Mouse (Mus musculus) frontal cortex, postnatal 25 days (tissue): ENCODE results near the gene Fcer1g.
A peak's percentile ranks its signal among the peaks of the same experiment; 100 is the strongest.
"Not testable (repeated sequence)": the region's sequence is repeated elsewhere in the genome, so short reads cannot be mapped to it uniquely, and the experiment has no call there.

Source experiments
- DNase-seq, 2 experiments: peaks; one replicate each; pipeline ENCODE4 v3.0.0; 2022; ENCODE audit warnings: low spot score in 2 of 2

The Fcer1g gene

DNA sequence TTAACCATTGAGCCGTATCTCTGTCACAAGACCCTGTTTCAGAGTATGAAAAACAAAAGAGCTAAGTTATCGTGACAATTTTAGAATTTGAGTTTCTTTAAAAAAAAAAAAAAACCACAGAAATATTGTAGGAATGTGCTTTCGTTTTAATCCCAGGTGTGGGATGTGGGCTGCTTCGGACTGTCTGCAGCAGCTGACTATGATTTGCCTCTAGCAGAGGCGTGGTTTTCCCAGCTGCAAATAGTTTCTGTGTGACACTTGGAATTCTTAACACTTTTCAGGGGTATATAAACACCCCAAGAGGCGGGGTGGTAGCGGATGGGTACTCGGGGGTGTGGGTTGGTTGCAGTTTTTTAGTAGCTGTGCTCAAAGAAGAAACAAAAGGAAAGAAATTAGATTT, 11.2 kb upstream of the Fcer1g start:
- DNase-seq, result no peak

DNA sequence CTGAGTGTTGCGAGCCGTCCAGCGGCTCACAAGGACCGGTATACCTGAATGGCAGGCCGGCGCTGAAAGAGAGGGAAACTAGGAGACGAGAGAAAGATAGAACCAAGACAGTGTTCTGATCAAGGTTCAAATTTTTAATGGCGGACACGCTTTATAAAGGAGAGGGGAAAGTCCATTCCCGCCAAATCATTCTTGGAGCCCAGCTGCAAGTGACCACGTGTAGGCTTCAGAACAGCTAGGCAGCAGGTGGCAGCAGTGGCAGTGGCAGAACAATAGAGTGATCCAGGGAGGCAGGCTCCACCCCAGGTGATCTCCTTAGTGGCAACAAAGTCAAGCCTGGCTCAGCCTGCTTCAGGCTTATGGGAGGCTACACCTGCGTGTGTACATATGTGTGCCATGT, 7.8 kb upstream of the Fcer1g start:
- DNase-seq, result not testable (repeated sequence)

DNA sequence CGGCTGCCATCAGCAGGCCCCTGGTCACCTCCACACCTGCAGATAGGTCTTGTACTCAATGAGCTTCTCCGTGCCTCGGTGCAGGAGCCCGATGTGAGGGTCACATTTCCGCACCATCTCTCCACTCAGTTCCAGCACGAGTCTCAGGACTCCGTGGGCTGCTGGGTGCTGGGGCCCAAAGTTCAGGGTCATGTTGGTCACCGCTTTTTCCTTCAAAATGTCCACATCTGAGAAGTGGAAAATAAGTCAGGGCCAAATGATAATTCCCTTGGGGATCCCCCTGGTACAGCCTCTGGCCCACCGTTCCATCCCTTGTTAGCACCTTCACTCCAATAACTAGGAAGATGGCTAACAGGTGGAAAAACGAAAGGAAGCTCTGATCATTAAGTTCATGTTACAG, 6.7 kb upstream of the Fcer1g start:
- no peak for DNase-seq

DNA sequence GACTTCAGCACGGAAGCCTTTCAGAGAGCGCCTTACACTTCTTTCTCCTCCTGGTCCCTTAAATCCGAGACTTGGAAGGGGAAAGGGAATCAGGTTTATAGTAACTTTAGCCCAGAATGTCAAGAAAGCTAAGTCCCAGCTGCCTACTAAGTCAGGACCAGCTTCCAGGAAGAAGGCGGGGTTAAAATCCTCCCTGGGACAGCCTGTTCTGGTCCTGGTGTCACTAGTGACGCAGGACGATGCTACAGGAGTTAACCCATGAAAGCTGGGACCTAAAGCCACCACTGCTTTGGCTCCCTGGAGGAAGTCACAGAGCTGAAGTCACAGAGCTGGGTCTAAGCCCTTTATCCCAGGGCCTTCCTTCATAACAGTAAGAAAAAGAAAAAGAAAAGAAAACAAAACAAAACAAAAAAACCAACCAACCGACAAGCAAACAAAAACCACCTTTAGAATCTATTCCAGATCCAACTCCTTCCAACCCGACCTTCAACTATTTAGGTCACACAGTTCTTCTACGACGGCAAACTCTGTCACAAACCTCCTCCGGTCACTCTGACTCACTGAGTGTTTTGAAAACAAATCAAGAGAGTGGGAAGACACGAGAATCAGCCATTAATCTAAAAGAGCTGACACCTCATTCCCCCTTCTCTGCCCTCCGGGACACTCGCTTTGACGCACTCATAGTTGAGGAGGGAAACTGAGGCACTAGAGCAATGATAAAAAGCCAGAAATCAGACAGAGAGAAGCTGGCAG, 6.0 kb upstream of the Fcer1g start:
- no peak for DNase-seq

DNA sequence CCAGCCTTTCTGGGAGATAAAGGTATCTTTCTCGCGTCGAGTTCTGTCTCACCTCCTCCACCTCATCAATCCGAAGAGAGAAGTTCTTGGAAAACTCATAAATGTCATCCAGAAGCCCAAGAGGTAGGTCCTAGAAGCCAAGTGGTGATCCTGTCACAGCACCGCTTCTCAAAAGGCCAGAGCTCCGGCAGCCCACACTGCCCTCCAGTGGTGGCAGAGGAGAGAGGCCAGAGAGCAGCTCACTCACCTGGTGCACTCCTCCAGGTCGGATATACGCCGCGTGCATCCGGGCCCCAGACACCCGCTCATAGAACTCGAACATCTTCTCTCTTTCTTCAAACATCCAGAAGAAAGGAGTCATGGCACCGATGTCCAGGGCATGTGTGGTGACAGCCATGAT, 4.3 kb upstream of the Fcer1g start:
- DNase-seq, result no peak

DNA sequence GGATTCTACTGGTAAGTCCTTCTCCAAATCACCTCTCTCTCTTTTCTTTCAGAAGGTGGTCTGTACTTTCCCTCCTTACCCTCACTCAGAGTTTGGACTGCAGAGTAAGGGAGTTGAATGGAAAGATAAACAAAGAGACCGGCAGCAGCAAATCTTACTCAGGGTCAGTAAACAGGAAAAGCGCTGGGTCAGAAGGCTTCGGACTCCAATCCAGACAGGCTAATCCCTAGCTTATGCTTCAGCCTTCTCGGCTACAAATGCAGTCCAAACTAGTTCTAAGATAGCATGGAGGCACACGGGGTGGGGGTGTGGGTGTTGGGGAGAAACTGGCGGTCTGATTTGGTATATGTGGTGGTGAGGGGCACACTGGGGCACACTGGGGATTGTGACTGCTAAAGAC, 3.3 kb upstream of the Fcer1g start:
- no peak for DNase-seq

DNA sequence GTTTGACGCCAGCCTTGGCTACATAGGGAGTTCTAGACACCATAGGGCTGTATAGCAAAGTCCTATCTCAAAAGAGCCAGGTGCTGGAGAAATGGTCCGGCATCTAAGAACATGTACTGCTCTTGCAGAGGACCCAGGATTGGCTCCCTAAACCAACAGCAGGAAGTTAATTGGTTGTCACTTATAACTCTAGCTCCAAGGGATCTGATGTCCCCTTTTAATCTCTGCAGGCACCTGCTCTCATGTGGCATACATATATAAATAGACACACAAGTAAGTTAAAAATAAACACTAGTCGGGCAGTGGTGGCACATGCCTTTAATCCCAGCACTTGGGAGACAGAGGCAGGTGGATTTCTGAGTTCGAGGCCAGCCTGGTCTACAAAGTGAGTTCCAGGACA, 1.6 kb upstream of the Fcer1g start:
- DNase-seq, result no peak

DNA sequence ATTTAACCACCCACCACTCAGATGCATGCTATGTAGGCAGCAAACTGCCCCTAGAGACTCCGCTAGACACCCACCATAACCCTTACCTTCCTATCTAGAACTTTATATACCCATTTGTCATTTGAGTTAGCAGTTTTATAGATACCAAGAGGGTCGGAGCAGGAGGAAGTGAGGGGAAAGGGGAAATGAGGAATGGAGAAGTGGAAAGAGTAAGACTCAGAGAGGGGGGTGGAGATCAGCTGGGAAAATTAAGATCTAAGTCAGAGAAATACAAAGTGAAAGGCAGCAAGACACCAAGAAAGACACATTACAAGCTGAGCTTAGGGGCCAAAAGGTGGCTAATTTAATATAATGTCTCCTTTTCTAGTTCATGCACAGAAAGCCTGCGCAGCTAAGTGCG, 373 bp upstream of the Fcer1g start:
- DNase-seq, result no peak

DNA sequence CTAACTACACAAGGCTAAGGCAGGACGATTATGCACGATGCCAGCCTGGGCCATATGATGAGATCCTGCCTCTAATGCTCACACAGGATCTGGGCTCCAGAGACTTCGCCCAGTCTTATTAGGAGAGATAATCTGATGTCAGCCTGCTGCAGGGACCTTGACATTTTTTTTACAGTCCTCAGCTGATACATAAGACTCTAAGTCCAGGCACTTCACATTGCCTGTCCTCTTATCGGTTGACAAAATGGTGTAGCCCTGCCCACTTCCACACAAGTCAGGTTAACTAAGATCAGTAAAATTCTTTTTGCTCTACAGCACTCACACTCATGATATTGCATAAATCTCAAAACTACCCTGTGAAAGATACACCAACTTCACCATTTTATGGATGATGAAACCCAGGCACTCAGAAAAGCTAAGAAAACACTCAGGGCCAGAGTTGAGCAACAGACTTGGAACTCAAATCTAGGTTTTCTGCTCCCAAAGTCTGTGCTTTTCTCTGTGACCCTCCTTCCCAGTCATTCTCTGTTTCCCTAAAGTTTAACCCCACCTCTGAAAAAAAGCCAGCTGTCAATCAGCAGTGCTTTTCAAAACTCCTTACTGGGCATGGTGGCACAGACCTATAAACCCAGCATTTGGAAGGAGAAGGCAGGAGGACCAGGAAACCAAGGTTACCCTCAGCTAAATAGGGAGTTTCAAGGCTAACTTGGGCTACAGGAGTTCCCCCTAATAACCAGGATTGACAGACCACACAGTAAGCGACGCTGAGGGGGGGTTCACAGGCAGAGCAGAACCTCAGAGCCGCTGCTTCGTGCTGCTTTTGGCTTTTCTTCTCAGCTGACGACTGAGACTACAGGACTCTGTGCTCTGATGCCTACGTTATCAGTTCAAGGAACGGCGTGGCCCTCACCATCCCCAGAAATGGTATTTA, 1.1 kb downstream of the Fcer1g start:
- DNase-seq, result no peak

DNA sequence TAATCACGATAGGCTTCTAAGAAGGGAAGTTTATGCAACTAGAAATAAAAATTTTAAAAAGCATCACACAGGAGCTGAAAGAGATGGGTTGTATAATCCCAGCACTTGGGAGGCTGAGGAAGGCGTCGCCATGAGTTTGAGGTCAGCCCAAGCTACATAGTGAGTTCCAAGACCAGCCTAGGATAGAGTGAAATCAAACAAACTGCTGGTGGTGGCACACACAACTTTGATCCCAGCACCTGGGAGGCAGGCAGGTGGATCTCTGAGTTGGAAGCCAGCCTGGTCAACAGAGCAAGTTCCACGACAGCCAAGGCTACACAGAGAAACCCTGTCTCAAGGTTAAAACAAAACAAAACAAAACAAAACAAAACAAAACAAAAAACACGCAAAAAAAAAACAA, 1.8 kb downstream of the Fcer1g start:
- no peak for DNase-seq

DNA sequence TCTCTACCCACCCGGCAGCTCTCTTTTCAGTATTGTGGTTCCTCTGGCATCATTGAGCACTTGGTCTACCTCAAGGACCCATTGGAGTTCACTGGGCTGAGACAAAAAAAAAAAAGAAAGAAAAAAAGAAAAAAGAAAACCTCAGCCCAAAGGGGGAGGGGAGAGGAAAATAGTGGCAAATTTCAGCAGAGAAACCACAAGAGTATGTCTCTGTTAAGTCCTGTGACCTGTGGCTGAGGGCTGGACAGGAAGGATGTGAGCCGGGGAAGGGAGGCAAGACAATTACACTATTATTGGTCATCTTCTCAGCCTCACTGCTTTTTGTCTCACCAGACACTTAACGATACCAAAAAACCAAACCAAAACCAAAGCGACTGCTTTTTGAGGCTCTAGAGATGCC, 2.3 kb downstream of the Fcer1g start:
- no peak for DNase-seq

DNA sequence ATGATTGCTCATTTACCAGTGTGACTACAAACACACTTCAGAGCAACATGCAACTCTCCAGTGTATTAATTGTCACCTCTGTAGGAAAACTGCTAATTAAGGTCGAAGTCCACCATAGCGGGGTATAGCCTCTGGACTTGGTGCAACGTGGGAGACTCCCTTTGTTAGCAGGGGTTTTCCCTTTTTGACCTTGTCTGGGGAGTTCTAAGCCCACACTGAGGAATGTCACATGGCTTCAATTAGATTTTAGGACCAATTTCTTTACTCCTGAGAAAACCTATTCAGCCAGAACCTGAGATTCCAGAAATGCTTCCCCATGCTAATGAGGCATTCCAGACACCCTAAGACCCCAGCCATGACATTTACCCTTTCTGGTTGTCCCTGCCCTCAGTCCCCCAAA, 4.0 kb downstream of the Fcer1g start:
- no peak for DNase-seq

DNA sequence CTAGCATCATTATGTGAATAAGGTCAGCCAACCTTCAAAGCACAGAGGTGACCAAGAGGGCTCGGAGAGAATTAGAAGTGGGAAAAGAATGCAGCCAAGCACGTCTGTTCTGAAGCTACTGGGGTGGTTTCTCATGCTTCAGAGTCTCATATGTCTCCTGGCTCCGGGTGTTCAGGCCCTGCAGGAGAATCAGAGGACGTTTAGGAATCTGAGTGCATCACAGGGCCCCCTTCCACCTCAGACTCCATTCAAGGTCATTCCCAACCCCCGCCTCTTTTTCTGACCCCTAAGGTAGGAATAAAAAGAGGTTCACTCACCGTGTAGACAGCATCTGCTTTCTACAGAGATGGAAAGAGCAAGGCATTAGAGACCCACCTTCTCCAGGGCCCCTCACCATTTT, 4.4 kb downstream of the Fcer1g start:
- no peak for DNase-seq

DNA sequence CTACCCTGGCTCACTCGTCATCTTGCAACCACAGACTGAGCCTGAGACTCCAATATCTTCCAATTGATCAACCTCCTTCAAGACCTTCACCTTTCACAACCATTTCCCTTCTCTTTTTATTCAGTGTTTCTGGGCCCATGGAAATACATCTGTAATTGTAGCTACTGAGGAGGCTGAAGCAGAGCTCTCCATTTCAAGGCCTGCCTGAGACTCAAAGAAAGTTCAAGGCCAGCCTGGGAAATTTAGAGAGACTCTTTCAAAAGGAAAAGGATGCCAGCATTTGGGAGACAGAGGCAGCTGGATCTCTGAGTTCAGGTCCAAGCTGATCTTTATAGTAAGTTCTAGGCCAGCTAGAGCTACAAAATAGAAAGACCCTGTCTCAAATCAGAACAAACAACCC, 6.3 kb downstream of the Fcer1g start:
- no peak for DNase-seq

DNA sequence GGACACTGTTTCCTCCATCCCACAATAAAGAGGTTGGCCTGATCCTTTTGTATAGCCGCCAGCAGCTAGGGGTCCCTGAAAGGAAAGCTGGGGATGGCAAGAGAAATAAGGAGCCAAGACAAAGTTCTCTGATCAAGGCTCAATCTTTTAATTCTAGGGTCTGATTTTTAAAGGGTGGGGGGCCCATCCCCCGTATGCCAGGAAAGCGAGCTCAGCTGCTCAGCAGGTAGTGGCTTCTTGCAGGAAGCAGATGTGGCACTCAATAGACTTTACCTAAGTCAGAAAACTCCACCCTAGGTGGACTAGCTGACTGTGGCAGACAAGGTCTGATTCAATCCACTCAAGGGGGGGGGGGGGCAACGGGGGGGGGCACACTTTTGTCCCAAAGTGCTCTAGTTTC, 7.4 kb downstream of the Fcer1g start:
- no peak for DNase-seq

DNA sequence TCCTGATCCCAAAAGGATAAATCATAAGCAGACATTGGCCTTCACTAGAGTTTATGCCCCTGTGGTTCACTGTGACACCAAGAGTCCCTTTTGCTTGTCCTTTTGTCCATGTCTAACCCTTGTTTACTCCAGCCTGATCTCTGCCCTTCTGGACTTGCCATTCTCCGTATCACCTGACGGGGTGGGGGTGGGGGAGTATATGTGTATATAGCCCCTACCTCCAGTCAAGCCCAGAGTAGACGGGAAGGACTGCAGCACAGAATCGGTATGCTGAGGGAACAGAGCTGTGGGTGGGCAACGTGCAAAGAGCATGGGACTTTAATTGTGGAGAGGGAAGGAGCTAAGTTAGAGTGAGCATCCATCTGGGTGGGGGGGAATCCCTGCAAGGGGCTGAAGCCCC, 9.3 kb downstream of the Fcer1g start, which contains the start of gene Apoa2:
Gene Apoa2, plus strand, starts transcription at position 198 of the 400 bp plus-strand sequence.
- DNase-seq, result no peak

DNA sequence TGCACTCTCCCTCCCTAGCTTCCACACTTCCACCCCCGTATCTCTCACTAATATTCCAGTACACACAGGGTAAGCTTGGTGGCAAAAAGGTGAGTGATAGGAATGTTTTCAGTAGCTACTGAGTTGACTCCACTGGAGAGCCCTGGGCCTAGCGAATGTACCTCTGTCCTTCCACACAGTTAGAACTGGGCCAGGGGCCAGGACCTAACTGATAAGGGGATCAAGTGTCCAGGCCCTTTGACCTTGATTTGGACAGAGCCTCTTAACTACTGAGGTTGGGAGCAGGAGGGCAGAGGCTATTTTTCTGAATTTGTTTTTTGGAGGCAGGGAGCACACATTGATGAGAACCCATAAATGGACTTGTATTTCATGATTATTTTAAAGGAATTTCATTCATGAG, 10.4 kb downstream of the Fcer1g start:
- DNase-seq, result no peak

DNA sequence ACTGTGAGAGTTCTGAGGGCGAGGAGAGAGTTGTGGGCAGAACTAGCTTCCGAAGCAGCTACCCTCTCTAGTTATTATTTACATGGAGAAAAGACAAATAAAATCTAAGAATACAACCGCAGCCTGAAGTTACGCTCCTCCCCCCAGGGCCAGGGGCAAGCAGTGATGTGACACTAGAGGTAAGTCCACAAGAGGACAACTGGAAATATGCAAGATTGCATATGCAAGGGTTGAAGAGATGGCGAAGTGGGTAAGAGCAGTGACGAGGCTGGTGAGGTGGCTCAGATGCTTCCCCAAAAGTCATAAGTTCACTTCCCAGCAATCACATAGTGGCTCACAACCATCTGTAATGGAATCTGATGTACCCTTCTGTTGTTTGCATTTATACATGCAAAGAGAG, 11.0 kb downstream of the Fcer1g start:
- DNase-seq, result no peak

DNA sequence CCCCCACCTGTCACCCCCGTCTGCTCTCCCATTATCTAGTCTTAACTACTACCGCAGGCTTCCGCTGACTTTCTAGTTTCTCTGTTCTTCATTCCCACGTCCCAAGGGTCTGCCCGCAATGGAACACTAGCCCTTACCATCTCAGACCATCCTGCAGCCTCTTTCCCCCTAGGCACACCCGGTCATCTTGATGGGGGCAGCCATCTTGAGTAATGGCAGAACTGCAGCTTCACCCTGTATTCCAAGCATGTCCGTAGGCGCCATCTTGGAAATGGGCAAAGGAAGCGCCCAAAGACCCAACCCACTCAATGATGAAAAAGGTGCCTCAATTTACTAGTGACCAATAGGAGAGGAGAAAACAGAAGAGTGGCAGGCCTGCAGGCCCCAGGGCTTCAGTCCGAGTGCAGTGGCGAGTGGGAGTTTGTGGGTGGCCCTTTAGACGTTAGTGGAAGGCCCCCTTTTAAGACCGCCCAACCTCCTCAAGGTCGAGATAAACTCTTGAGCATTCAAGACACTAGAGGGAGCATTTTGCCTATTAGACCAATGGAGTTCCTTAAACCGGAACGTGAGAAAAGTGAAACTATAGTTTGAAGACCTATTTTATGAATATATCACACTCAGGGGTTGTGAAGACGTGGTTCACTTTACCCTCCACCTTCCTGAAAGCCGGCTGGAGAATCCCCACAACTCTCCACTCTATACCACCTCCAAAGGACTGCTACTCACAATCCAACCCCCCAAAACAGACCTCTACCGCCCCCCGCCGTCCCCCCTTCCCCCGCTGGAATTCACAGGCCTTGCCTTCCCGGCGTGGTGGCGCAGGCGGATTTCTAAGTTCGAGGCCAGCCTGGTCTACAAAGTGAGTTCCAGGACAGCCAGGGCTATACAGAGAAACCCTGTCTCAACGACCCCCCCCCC, 11.7 kb downstream of the Fcer1g start, which contains the start of gene Tomm40l:
Gene Tomm40l, minus strand, starts transcription at position 277 of the 918 bp plus-strand sequence.
- DNase-seq, result peak; percentile 77 to 90

DNA sequence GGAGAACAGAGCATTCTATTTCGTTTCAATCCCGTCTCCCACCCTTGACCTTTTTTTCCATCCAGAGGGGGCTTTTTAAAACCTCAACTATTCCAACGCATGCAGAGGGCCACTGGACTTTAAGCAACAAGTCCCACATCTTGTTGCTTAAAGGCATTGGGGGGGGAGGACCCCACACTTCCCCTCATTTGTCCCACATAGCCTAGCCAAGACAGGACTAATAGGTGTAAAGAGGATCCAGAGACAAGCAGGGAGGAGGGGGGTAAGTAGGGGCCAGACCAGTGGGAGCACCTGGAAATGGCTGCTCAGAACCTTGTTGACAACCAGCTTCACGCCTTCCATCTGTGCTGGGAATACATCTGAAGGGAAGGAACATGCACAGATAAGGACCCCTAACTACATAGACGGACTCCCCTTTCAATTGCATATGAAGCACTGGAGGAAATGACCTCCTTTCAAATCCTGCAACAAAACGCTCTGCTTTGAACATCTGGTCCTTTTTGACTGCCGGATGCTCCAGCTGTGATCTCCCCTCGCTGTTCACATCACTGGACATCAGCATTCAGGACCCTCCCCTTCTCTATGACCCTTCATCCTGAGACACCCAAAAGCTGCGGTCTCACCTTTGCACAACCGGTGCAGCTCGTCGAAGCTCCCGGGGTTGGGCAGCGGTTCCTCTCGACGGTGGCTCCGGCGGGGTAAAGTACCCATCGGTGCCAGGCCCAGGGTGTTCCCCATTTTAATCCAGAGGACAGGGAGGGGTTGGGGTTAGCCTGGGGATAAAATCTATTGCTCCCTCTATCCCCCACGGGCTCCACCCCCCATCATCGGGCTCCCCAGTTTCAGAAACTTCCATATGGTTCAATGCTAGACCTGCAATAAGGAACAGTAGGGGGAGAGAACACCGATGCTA, 12.6 kb downstream of the Fcer1g start:
- DNase-seq, result peak; percentile 26 to 29

DNA sequence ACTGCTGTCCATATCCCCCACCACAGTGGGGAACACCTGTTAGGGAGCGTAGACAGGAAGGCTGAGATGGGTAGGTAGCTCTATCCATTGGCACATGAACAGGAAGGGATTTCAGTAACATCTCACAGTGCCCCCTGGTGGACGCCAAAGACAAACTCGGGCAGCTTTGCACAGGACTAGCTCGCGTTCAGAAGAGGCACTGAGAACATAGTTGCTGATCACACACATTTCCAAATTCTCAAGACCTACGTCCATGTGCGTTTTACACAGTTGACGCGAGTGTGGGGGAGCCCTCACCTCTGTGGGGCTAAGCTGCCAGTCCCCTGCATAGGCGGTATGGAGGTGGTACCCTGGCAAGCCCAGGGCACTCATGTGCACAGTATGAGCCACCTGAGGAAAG, 13.3 kb downstream of the Fcer1g start:
- DNase-seq, result peak; percentile 82 to 91
